Mouse (Mus musculus): ENCODE measurements around the gene Rps6kl1.

Gene Rps6kl1

DNA sequence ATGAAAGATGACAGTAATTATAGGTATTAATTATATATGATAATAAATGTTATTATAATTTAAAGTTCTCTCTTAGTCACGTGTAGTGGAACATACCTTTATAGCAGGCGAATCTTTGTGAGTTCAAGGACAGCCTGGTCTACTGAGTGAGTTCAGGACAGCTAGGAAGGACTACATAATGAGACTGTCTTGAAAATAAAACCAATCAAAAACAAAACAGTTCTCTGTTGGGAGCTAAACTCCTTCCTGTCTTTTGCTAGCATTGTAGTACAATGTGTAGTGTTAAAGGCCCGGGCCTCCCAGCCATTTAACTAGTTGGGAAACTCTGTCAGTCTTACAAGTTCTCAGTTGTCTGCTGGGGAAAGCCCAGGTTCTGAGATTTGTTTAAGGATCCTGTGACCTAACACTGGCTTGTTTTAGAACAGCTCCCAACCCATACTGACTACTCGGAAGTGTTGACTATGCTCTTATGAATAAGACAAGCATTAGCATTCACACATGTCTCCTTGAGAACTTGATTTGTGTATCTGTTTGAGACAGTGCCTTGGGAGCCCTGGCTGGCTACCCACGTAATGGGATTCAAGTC is 49.5 kb downstream of the Rps6kl1 start:
- no peak for DNase-seq

GRCm38 (mm10) chr12:85101001-85101400 is 50.1 kb downstream of the Rps6kl1 start:
- peak; percentile 39 for DNase-seq

- no peak for DNase-seq
These were observed 55.2 kb downstream of the Rps6kl1 start for GRCm38 (mm10) chr12:85095859-85096258.

- DNase-seq = no peak
These were observed 55.9 kb downstream of the Rps6kl1 start for GRCm38 (mm10) chr12:85095146-85095545.

DNA sequence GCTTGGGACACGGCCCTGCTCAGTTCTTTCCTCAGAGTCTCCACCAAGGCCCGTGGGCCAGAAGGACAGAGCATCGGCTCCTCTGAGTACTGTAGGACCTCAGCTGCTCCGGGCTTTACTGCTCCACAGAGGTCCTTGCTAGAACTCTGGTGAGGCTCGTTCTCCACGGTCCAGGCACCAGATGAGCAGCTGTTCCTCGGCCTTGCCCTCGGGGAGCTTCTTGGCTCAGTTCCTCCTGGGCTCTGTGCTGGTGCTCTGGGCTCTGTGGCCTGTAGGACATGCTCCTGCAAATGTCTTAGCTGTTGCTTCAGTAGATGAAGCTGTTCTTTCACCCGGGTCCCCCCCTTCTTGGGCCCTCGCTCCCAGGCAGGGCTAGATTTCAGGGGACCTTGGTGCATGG is 56.4 kb downstream of the Rps6kl1 start:
- peak; percentile 49 for DNase-seq

DNA sequence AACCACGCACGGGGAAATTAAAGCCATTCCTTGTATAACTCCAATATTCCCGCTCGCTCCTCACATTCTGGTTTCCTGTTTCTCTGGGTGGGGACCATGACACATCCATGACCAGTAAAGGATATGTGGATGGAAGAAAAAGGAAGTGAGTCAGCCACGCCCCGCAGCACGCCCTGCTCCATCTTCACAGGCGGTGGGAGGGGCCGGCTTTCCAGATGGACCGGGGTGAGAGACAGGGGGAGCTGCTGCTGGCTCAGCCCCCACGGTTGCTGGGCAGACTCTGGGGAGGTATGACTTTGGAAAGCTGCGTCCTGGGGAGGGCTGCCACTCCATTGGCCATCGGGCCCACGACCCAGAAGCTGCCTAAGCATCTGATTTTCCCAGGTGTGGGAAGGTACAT is 57.1 kb downstream of the Rps6kl1 start:
- DNase-seq = peak; percentile 82

DNA sequence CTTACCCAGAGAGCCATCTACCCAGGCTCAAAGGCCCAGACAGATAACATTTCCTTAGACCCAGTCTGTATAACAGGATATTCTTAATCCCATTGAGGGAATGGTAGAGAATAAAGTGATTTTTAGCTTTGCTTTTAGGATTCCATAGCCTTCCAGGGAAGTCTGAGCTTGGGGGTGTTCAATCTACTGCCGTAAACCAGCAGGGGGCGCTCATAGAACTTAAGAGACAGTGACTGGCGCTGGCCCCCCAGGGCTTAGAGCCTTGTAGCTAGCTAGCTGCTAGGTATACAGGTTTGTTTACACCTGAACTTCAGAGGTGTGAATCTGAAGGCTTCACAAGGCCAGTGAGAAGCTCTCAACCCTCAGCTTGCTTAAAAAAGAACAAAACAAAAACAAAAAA is 58.9 kb downstream of the Rps6kl1 start:
- DNase-seq = peak; percentile 86

DNA sequence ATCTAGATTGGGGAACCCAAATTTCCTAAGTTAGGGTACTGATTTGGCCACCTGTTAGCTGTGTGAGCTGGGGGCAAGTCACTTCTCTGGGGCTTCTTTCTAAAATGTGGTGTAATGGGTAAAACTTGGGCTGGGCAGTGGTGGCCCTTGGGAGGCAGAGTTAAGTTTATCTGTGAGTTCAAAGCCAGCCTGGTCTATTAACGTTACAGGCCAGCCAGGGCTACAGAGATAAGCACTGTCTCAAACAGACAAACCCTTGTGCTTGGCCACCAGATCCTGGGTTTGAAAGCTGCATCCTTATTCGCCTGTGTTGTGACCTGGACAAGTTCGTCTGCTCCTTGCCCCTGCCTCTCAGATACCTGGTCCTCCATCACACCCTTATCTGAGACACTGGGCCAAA is 59.9 kb downstream of the Rps6kl1 start:
- DNase-seq = peak; percentile 2

GRCm38 (mm10) chr12:85087845-85088244 is 63.2 kb downstream of the Rps6kl1 start:
- DNase-seq = no peak

Measured in kidney, postnatal 10 days (tissue).